Mouse (Mus musculus): ENCODE data around the gene Apba2.

DNA sequence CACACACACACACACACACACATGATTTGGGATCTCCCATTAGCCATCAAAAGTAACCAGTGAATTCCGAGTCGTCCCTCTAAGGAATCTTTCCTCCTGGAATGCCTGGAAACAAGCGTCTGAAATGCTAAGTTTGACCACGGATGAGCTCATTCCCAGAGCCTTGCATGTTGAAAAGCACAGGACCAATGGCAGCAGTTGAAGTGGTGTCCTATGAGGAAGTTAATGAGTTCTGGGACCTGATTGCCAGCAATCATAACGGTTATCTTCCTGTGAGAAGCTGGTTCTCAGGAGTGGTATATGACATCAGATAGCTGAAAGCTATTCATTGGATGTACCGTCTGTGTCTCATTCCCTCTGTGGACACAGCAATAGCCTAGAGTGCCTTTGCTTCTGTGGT is 129.2 kb downstream of the Apba2 start:
- TF ChIP-seq CTCF (IDR thresholded peaks at IDR 0.05; ENCODE audit: low read depth, low read length) (no peak), POLR2A (IDR thresholded peaks at IDR 0.05; ENCODE audit: borderline replicate concordance, low read depth, low read length) (no peak)
